Mouse (Mus musculus): ENCODE results near the gene Krtap2-4. TPM values are rescaled to one million over a fixed set of nuclear protein-coding genes. Genes with fewer than 3 reads are reported as not detected.

Krtap2-4 gene
- total and polyA plus RNA-seq, 3 experiments, result not detected

GRCm38 (mm10) chr11:99585096-99585495, 29.6 kb downstream of the Krtap2-4 start:
- H3K27me3 ChIP-seq (replicated peaks), result peaks cover 67% of the 10 kb centered on the region
- H3K9me3 ChIP-seq (replicated peaks; ENCODE audit: low read length), result peaks cover 4% of the 10 kb centered on the region
- H3K79me2 ChIP-seq (replicated peaks; ENCODE audit: control insufficient read depth, extremely low read depth, insufficient read depth, poor library complexity, severe bottlenecking), result no peaks in the 10 kb centered on the region
- TF ChIP-seq ZMIZ1 (IDR thresholded peaks at IDR 0.05; ENCODE audit: low read depth, low read length) (no peak), PAX5 (IDR thresholded peaks at IDR 0.05; ENCODE audit: low read length) (no peak), ETS1 (conservative IDR thresholded peaks at IDR 0.05; ENCODE audit: low read depth, low read length) (no peak), UBTF (IDR thresholded peaks at IDR 0.05; ENCODE audit: low read depth, low read length) (no peak), CHD2 (IDR thresholded peaks at IDR 0.05; ENCODE audit: low read length) (no peak), MYC (IDR thresholded peaks at IDR 0.05; ENCODE audit: low read depth, low read length) (no peak), MXI1 (IDR thresholded peaks at IDR 0.05; ENCODE audit: low read depth, low read length) (no peak), IRF4 (IDR thresholded peaks at IDR 0.05; ENCODE audit: low read depth, low read length) (no peak), E2F4 (IDR thresholded peaks at IDR 0.05; ENCODE audit: insufficient replicate concordance, low read depth, low read length) (no peak), ZKSCAN1 (IDR thresholded peaks at IDR 0.05; ENCODE audit: borderline replicate concordance, low read depth, low read length) (no peak), MAFK (IDR thresholded peaks at IDR 0.05; ENCODE audit: insufficient replicate concordance, low read length) (no peak), POLR2AphosphoS2 (IDR thresholded peaks at IDR 0.05; ENCODE audit: low read depth, low read length) (no peak), MEF2A (IDR thresholded peaks at IDR 0.05; ENCODE audit: borderline replicate concordance, low read depth, low read length) (no peak), NRF1 (IDR thresholded peaks at IDR 0.05; ENCODE audit: low read depth, low read length) (no peak)
- H3K4me3 ChIP-seq (replicated peaks in 1 of 3; ENCODE audit: low read depth in 2 of 3, low read length in 2 of 3, poor library complexity in 1 of 3), result no peak overlapping the region
- no peak for DNase-seq (ENCODE audit: extremely low read depth)
- in situ Hi-C loops (cut with MboI; ENCODE audit: low pct_ligation_motif_present, low pct_unique_long_range_greater_than_20kb, low sequenced_read_pairs) (no loop called here), dilution Hi-C loops (cut with MboI; ENCODE audit: extremely low pct_ligation_motif_present, extremely low pct_unique_long_range_greater_than_20kb, low sequenced_read_pairs) (no loop called here)
- no peaks in the 10 kb centered on the region for H3K4me1 ChIP-seq (ENCODE audit: control insufficient read depth in 1 of 2, insufficient read depth in 2 of 2)
- H3K9ac ChIP-seq (ENCODE audit: insufficient read depth, low read depth), result no peak overlapping the region
- no peak overlapping the region for H3K27ac ChIP-seq (ENCODE audit: insufficient read depth, low read depth)
- no peaks in the 10 kb centered on the region for H3K36me3 ChIP-seq (replicated peaks in 1 of 2; ENCODE audit: control insufficient read depth in 1 of 2, insufficient read depth in 1 of 2, low read length in 1 of 2)
- H3K4me2 ChIP-seq (ENCODE audit: insufficient read depth, low read depth, poor library complexity, severe bottlenecking), result no peak overlapping the region

GRCm38 (mm10) chr11:99583245-99583704, 31.4 kb downstream of the Krtap2-4 start, which contains the start of gene Krtap1-4:
Gene Krtap1-4, minus strand, starts transcription at chr11:99583654.
- Histone ChIP-seq H3K36me3 (replicated peaks in 1 of 2; ENCODE audit: control insufficient read depth in 1 of 2, insufficient read depth in 1 of 2, low read length in 1 of 2) (no peaks in the 10 kb centered on the region), H3K27me3 (replicated peaks) (peaks cover 72% of the 10 kb centered on the region), H3K27ac (ENCODE audit: insufficient read depth, low read depth) (no peak within 1 kb of the TSS), H3K4me3 (replicated peaks in 1 of 3; ENCODE audit: low read depth in 2 of 3, low read length in 2 of 3, poor library complexity in 1 of 3) (no peak within 1 kb of the TSS), H3K9ac (ENCODE audit: insufficient read depth, low read depth) (no peak within 1 kb of the TSS), H3K4me2 (ENCODE audit: insufficient read depth, low read depth, poor library complexity, severe bottlenecking) (no peak within 1 kb of the TSS), H3K79me2 (replicated peaks; ENCODE audit: control insufficient read depth, extremely low read depth, insufficient read depth, poor library complexity, severe bottlenecking) (no peaks in the 10 kb centered on the region), H3K9me3 (replicated peaks; ENCODE audit: low read length) (peaks cover 4% of the 10 kb centered on the region), H3K4me1 (ENCODE audit: control insufficient read depth in 1 of 2, insufficient read depth in 2 of 2) (no peaks in the 10 kb centered on the region)
- no peak for TF ChIP-seq NRF1 (IDR thresholded peaks at IDR 0.05; ENCODE audit: low read depth, low read length)
- no peak for TF ChIP-seq RCOR1 (conservative IDR thresholded peaks at IDR 0.05; ENCODE audit: low read depth, low read length)
- peak; percentile 47; the same call in 1 of the 2 replicates for TF ChIP-seq TCF12 (IDR thresholded peaks at IDR 0.05; ENCODE audit: low read depth, low read length)
- dilution Hi-C loops (cut with MboI; ENCODE audit: extremely low pct_ligation_motif_present, extremely low pct_unique_long_range_greater_than_20kb, low sequenced_read_pairs), result no loop called here
- no peak for DNase-seq (ENCODE audit: extremely low read depth)
- in situ Hi-C loops (cut with MboI; ENCODE audit: low pct_ligation_motif_present, low pct_unique_long_range_greater_than_20kb, low sequenced_read_pairs), result no loop called here
